Mouse (Mus musculus) limb, embryonic 15.5 days (tissue): ENCODE measurements at regions not wholly inside any gene's neighbourhood (a gene's known extent, or its start where the extent isn't known, plus 50 kb on each side); places are given as distances from the start of the nearest gene placed in this dataset.

ENCODE experiments used
- ATAC-seq: fragments of 200-750 bp; cut with Nextera tagmentation; 2 replicates; pipeline ENCODE4 v1.8.0; 2017; ENCODE audit warnings: low read depth, moderate TSS enrichment; ENCODE audit not compliant: insufficient number of reproducible peaks, low FRiP score, low TSS enrichment
- H3K27ac ChIP-seq: fragments of 300-500 bp; sonication (generic); 2 replicates; pipeline ENCODE4 v1.5.1; 2015; ENCODE audit warnings: moderate library complexity, mild to moderate bottlenecking, inconsistent platforms
- H3K27me3 ChIP-seq: fragments of 300-500 bp; sonication (generic); 2 replicates; pipeline ENCODE4 v1.6.1; 2015; ENCODE audit warnings: inconsistent platforms
- H3K36me3 ChIP-seq: fragments of 300-500 bp; sonication (generic); 2 replicates; pipeline ENCODE4 v1.6.1; 2015; ENCODE audit warnings: inconsistent platforms
- H3K4me1 ChIP-seq: fragments of 300-500 bp; sonication (generic); 2 replicates; pipeline ENCODE4 v1.6.1; 2015; ENCODE audit warnings: inconsistent platforms
- H3K4me2 ChIP-seq: fragments of 300-500 bp; sonication (generic); 2 replicates; pipeline ENCODE4 v1.6.1; 2015; ENCODE audit warnings: mild to moderate bottlenecking, inconsistent platforms
- H3K4me3 ChIP-seq: fragments of 300-500 bp; sonication (generic); 2 replicates; pipeline ENCODE4 v1.5.1; 2015; ENCODE audit warnings: mild to moderate bottlenecking, inconsistent platforms
- H3K9ac ChIP-seq: fragments of 300-500 bp; sonication (generic); 2 replicates; pipeline ENCODE4 v1.6.1; 2015; ENCODE audit warnings: inconsistent platforms
- H3K9me3 ChIP-seq: fragments of 300-500 bp; sonication (generic); 2 replicates; pipeline ENCODE4 v1.6.1; 2016; ENCODE audit warnings: inconsistent platforms
- WGBS: fragments of 180-500 bp; shearing (Covaris S2); methylation state at CpG from one replicate; pipeline ENCODE4 v1.1.7; 2015; 5-methylcytosine and 5-hydroxymethylcytosine counted together

DNA sequence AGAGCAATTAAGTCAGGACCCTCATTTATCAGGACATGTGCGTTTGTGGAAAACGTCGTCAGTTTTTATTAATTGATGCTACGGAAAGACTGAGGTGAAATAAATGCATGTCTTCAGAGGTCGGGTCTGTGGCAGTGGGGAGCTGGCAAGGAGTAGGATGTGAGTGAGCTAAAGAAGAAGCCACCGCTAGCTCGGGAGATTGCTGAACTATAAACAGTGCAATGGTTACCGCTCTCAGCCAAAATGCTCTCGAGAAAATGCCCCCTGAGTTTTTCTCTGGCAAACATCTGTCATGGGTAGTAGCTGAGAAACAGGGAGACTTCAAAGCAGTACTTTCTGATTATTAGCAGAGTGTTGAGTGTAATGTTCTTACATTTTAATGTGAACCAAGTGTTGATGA is 454.4 kb upstream of the Pou3f3 start:
- Histone ChIP-seq H3K9me3 (no peaks in the 10 kb centered on the region), H3K4me2 (no peak overlapping the region), H3K9ac (no peak overlapping the region), H3K27ac (no peak overlapping the region), H3K36me3 (no peaks in the 10 kb centered on the region), H3K27me3 (no peaks in the 10 kb centered on the region), H3K4me1 (0 out of 2 replicates have a peak, but pooled peaks cover 5% of the 10 kb centered on the region), H3K4me3 (no peak overlapping the region)
- 39% methylated on average over 9 of the region's 9 CpGs for WGBS
- no peak for ATAC-seq

DNA sequence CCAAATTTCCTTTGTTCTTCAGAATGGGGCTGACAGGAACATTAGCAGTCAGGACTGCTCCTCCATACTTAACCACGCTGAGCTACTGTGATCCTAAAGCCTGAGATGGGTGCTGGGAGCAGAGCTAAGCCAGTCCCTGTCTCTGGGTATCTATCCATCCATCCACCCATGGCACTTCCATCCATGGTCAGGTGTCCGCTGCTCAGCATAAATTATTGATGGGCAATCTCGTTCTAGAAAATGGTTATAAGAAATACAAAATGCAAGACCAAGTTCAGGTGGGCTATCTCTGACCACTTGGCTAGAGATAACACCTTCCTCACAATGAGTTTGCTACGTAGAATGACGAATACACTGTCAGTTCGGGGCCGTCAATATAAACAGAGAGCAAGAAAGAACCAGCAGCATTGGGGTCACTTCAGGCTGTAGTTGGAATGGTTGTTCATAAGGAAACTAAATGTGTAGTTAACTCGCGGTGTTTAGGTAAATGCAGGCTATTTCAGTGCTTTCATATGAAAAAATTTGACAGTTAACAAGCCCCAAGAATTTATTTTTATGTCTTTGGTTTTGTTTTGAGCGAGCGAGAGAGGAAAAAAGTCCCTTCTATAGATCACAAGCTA is 453.9 kb upstream of the Pou3f3 start:
- 84% methylated on average over 11 of the region's 11 CpGs for WGBS
- ATAC-seq, result no peak
- Histone ChIP-seq H3K9me3 (no peaks in the 10 kb centered on the region), H3K9ac (no peak overlapping the region), H3K36me3 (no peaks in the 10 kb centered on the region), H3K4me3 (no peak overlapping the region), H3K27ac (no peak overlapping the region), H3K4me2 (no peak overlapping the region), H3K27me3 (no peaks in the 10 kb centered on the region), H3K4me1 (0 out of 2 replicates have a peak, but pooled peaks cover 5% of the 10 kb centered on the region)

DNA sequence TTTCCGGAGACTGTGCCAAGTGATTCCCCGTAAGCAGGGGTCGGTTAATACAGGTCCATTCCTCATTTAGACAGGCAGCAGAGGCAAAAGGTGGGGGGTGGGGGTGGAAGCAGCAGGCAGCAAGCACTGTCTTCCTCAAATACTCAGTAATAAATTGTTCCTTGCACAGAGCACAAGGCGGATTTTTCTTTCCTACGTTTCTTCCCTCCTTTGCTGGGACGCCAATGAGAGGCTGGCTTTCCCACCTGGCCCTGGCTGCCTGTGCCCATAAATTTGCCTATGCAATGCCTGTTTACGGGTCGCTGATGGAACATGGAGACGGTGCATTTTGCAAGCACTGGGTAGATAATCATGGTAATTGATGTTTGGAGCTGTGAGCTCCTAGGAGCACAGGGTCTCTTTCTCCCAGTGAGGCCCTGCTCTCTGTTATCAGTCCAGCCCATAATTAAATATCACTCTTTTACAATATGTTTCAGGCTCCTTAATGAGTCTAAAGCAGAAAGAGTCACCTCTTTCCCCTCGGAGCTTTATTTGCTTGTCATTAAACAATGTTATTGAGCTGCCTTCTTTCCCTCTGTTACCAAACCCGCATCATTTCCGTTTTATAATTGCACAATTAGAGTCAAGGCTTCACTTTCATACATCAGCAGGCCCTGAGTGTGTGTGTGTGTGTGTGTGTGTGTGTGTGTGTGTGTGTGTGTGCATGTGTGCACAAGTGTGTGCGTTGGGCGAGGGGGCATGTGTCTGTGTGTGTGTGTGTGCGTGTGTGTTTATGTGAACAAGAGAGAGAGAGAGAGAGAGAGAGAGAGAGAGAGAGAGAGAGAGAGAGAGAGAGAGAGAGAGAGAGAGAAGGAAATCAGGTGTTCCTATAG is 452.7 kb upstream of the Pou3f3 start:
- WGBS, result 33% methylated on average over 15 of the region's 15 CpGs
- H3K9ac ChIP-seq, result no peak overlapping the region
- no peak overlapping the region for H3K4me2 ChIP-seq
- no peaks in the 10 kb centered on the region for H3K36me3 ChIP-seq
- H3K9me3 ChIP-seq, result no peaks in the 10 kb centered on the region
- H3K4me1 ChIP-seq, result 0 out of 2 replicates have a peak, but pooled peaks cover 5% of the 10 kb centered on the region
- ATAC-seq, result no peak
- H3K27ac ChIP-seq, result no peak overlapping the region
- H3K27me3 ChIP-seq, result no peaks in the 10 kb centered on the region
- no peak overlapping the region for H3K4me3 ChIP-seq

DNA sequence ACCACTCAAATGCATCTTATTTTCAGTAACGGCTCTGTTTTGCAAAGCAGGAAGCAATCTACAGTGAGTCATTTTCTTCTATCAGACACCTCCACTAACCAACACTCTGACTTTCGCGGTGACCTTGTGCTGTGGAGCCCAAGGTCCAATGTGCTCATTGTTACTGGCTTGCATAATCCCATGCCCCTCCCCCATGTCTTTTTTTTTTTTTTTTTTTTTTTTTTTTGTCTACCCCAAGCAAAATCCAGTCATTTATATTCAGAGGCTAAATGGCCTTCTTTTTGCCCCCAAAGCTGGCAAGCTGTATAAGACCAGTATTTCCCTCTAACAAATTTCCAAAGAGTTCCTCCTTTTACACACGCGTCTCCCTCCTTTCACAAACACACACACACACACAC is 452.1 kb upstream of the Pou3f3 start:
- no peak for ATAC-seq
- H3K9me3 ChIP-seq, result no peaks in the 10 kb centered on the region
- H3K9ac ChIP-seq, result no peak overlapping the region
- no peaks in the 10 kb centered on the region for H3K27me3 ChIP-seq
- H3K36me3 ChIP-seq, result no peaks in the 10 kb centered on the region
- no peak overlapping the region for H3K4me2 ChIP-seq
- 43% methylated on average over 5 of the region's 5 CpGs for WGBS
- H3K27ac ChIP-seq, result no peak overlapping the region
- no peak overlapping the region for H3K4me3 ChIP-seq
- H3K4me1 ChIP-seq, result 0 out of 2 replicates have a peak, but pooled peaks cover 5% of the 10 kb centered on the region

DNA sequence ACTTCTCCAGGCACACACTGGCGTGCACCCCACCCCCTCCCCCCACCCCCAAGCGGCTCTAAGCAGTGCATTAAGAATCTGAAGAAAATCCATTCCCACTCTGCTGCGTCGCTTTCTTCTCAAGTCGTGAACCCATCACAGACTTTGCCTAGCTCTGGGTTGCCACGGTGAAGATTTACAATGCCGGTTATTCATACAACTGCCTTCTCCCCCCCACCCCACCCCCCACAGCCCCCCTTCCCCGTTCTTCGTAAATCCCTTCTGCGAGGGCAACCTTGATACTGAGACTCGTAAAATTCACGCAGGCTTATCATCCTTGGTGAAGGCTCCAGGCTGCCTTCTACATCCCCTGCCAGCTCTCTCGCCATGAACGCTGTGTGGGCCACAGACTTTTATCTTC is 451.7 kb upstream of the Pou3f3 start:
- no peak overlapping the region for H3K4me3 ChIP-seq
- no peak for ATAC-seq

DNA sequence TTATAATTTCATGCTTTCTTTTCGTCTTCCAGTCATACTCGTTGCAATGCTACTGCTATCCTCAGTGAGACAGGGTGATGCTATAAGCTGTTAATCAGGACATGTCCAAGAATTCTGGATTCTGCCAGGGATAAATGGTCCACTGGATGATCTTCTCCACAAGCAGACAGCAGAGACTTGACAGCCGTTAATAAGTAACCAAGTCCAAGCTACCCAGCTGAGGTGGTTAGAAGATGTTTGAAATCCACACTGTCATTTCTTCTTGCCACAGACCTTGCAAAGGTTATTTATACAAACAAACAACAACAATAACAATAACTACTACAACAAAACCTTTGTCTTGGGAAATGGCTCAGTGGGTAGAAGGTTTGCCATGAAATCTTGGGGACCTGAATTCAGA is 443.2 kb upstream of the Pou3f3 start:
- no peak overlapping the region for H3K4me2 ChIP-seq
- no peak overlapping the region for H3K4me3 ChIP-seq
- H3K9ac ChIP-seq, result no peak overlapping the region
- 85% methylated on average over 3 of the region's 3 CpGs for WGBS
- no peaks in the 10 kb centered on the region for H3K9me3 ChIP-seq
- H3K27ac ChIP-seq, result no peak overlapping the region
- H3K27me3 ChIP-seq, result no peaks in the 10 kb centered on the region
- no peak for ATAC-seq
- no peaks in the 10 kb centered on the region for H3K4me1 ChIP-seq
- H3K36me3 ChIP-seq, result no peaks in the 10 kb centered on the region

More for the DNA sequence above, 451.7 kb upstream of the Pou3f3 start:
- Histone ChIP-seq H3K4me2 (no peak overlapping the region), H3K4me1 (0 out of 2 replicates have a peak, but pooled peaks cover 5% of the 10 kb centered on the region), H3K9me3 (no peaks in the 10 kb centered on the region), H3K36me3 (no peaks in the 10 kb centered on the region), H3K9ac (no peak overlapping the region), H3K27ac (no peak overlapping the region), H3K27me3 (no peaks in the 10 kb centered on the region)
- WGBS, result 8% methylated on average over 14 of the region's 14 CpGs

DNA sequence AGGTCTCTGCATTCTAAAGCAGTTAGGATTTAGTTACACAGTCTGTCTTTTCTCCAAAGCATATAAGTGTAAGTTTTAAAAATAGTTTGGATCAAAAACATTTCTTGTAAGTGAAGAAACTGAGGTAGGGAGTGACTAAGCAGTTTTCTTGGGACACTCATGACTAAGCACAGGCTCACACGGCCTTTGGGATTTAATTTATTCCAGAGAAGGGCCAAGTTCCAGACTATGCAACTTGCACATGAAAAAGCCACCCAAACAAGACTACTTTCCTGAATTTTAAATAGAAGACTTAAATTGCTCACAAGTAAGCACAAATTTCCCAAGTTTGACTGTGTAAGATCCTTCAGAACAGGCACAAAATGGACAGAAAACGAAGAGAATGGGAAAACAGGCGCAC is 441.8 kb upstream of the Pou3f3 start:
- H3K4me2 ChIP-seq, result no peak overlapping the region
- no peaks in the 10 kb centered on the region for H3K36me3 ChIP-seq
- ATAC-seq, result no peak
- no peaks in the 10 kb centered on the region for H3K9me3 ChIP-seq
- H3K9ac ChIP-seq, result no peak overlapping the region
- no peak overlapping the region for H3K4me3 ChIP-seq
- H3K27ac ChIP-seq, result no peak overlapping the region
- H3K27me3 ChIP-seq, result no peaks in the 10 kb centered on the region
- WGBS, result 68% methylated on average over 3 of the region's 3 CpGs
- no peaks in the 10 kb centered on the region for H3K4me1 ChIP-seq

DNA sequence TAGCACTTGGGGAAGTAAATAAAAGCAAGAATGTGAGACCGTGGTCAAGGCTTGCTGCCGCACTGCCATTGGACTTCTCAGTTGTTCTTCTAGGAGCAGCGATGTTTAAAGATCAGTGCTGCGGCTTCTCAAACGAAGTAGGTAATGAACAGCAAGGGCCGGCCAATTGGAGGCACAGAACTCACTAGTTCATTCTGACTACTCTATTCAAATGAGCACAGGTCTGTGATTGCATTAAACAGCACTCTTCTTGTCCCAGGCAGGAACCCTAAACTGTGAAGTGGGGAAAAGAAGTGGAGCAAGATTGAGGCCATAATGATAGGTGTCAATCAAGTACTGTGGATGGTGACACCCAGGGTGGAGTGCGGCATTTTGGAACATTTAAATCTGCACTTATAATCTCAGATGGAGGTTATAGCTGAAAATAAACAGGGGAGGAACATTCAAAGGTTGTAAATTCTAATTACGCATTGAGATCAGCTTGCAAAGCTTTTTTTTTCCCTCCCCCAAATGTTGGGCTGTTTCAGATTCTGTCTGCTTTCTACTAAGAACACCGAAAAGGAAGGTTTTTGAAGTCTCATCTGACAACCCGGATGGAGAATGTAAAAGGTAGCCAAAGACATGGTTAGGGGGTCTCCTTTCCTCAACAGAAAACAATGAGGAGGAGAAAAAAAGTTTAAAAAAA is 438.5 kb upstream of the Pou3f3 start:
- no peak for ATAC-seq
- Histone ChIP-seq H3K4me2 (no peak overlapping the region), H3K4me1 (peaks cover 3% of the 10 kb centered on the region), H3K36me3 (no peaks in the 10 kb centered on the region), H3K4me3 (no peak overlapping the region), H3K9me3 (no peaks in the 10 kb centered on the region), H3K9ac (no peak overlapping the region), H3K27me3 (no peaks in the 10 kb centered on the region), H3K27ac (no peak overlapping the region)
- WGBS, result 68% methylated on average over 10 of the region's 10 CpGs

DNA sequence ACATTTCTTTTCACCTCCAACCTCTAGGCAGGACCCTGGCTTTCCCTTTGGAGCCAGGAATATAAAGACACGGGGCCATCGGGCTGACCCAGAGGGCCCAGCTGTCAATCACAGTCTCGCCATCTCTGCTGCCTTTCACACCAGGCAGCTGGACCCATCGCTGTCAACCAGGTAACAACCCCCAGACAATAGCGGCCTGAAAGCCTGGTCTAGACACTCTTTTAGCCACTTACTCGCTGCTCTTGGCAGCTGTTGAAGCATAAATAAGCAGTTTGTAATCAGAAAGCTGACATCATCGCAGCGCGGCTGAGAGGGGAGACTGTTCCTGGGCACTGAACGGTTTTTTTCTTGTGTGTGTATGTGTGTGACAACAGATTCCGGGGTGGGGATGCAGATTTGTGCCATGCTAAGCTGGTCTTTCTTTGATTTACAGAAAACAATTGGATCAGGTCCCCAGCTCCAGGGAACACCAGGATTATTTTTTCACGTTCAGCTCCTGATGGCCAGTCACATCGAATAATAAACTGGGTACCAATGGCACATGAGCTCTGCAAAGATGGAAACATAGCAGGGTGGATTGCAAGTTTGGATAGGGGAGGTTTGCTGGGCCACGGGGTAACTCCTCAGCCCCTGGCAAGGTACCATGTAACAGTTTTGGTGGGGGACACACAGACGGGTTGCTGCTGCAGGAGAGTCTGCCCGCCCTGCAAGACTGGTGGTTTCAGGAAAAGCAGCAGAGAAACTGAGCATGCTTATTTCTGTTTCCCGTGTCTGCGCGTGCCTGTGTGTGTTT is 437.6 kb upstream of the Pou3f3 start:
- peaks cover 3% of the 10 kb centered on the region for H3K4me1 ChIP-seq
- no peaks in the 10 kb centered on the region for H3K27me3 ChIP-seq
- H3K4me3 ChIP-seq, result no peak overlapping the region
- H3K27ac ChIP-seq, result no peak overlapping the region
- 52% methylated on average over 19 of the region's 19 CpGs for WGBS
- H3K36me3 ChIP-seq, result no peaks in the 10 kb centered on the region
- no peaks in the 10 kb centered on the region for H3K9me3 ChIP-seq
- ATAC-seq, result no peak
- no peak overlapping the region for H3K4me2 ChIP-seq
- H3K9ac ChIP-seq, result no peak overlapping the region

DNA sequence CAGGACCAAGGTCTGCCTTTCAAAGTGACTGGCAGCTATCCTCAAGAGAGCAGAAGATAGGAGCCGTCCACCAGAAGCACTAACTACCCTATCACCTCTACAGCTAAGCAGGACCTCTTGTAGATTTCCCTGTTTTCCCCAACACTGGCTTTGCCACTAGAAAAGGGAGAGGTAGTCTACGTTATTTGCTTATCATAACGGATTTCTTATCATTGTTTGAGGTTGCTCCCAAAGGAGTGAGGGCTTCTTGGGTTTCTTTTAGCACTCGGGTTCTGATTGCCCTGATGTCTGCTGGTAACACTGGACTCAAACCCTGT is 437.0 kb upstream of the Pou3f3 start:
- no peak for ATAC-seq
- no peaks in the 10 kb centered on the region for H3K27me3 ChIP-seq
- no peak overlapping the region for H3K4me2 ChIP-seq
- H3K36me3 ChIP-seq, result no peaks in the 10 kb centered on the region
- peaks cover 3% of the 10 kb centered on the region for H3K4me1 ChIP-seq
- 69% methylated on average over 4 of the region's 4 CpGs for WGBS
- no peaks in the 10 kb centered on the region for H3K9me3 ChIP-seq
- no peak overlapping the region for H3K4me3 ChIP-seq
- H3K27ac ChIP-seq, result no peak overlapping the region
- H3K9ac ChIP-seq, result no peak overlapping the region

DNA sequence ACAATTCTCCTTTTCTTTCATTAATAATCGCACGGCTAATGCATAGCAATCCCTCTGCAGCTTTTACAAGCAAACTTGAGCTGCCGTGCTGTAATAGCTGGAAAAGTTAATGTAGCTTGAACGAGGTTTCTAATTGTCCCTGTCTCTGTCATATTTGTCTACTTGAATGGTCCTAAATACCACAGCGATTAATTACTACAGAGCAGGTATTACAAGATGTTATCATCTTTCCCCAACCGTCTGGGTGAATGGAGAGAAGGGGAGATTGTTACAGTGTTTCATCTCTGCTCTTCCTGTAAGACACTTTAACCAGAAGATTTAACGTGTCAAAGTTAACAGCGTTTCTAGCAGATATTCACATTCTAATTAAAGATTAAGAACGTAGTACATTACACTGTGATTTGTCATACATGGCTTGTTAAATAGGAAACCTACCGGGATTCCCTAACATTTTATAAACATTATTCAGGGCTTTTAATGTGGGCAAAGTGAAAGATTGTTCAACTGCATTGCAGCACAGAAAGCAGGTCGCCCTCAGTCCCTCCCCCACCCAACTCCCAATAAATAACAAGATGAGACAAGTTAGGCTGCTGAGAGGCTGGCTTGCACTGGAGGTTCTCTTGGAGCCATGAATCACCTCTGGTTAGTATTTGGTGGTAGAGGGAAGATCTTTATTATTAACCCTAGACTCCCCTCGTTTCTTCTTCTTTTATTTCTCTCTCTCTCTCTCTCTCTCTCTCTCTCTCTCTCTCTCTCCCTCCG is 436.2 kb upstream of the Pou3f3 start:
- Histone ChIP-seq H3K4me2 (no peak overlapping the region), H3K4me3 (no peak overlapping the region), H3K36me3 (no peaks in the 10 kb centered on the region), H3K27ac (no peak overlapping the region), H3K4me1 (peaks cover 3% of the 10 kb centered on the region), H3K9me3 (no peaks in the 10 kb centered on the region), H3K27me3 (no peaks in the 10 kb centered on the region), H3K9ac (no peak overlapping the region)
- ATAC-seq, result no peak
- 33% methylated on average over 12 of the region's 13 CpGs for WGBS
